Mouse (Mus musculus) ES-Bruce4 (cell line): ENCODE results near the gene Bach1. TPM values are rescaled to one million over a fixed set of nuclear protein-coding genes. Genes with fewer than 3 reads are reported as not detected.

Source experiments
- H3K27ac ChIP-seq: 2 replicates; pipeline ENCODE4 v1.5.1; 2012; ENCODE audit warnings: low read length, inconsistent platforms; ENCODE audit not compliant: insufficient read depth
- H3K27me3 ChIP-seq: 2 replicates; pipeline ENCODE4 v1.6.1; 2012; ENCODE audit warnings: mild to moderate bottlenecking, low read length, inconsistent platforms; ENCODE audit not compliant: control insufficient read depth, poor library complexity, insufficient read depth, severe bottlenecking
- H3K36me3 ChIP-seq: 2 replicates; pipeline ENCODE4 v1.6.1; 2012; ENCODE audit warnings: inconsistent platforms, mild to moderate bottlenecking, low read length, moderate library complexity; ENCODE audit not compliant: control insufficient read depth, poor library complexity, insufficient read depth, severe bottlenecking
- H3K4me1 ChIP-seq: one replicate; pipeline ENCODE4 v1.8.1; 2011; ENCODE audit warnings: low read length; ENCODE audit not compliant: control insufficient read depth, insufficient read depth
- H3K4me3 ChIP-seq: 2 replicates; pipeline ENCODE4 v1.5.1; 2011; ENCODE audit warnings: low read depth, mild to moderate bottlenecking, low read length
- H3K9ac ChIP-seq: 2 replicates; pipeline ENCODE4 v1.6.1; 2012; ENCODE audit warnings: low read depth, mild to moderate bottlenecking, inconsistent platforms; ENCODE audit not compliant: poor library complexity, severe bottlenecking
- H3K9me3 ChIP-seq: replicated peaks from 2 replicates; pipeline ENCODE4 v1.6.1; 2012; ENCODE audit warnings: mild to moderate bottlenecking, low read length, inconsistent platforms; ENCODE audit not compliant: control insufficient read depth, poor library complexity, insufficient read depth, severe bottlenecking
- CTCF ChIP-seq: IDR thresholded peaks from one replicate; pipeline ENCODE4 v1.8.1; 2011; ENCODE audit warnings: low read depth, low read length
- EP300 ChIP-seq: IDR thresholded peaks from 2 replicates; pipeline ENCODE4 v1.6.1; 2011; ENCODE audit warnings: low read depth, low read length; ENCODE audit not compliant: insufficient read depth
- POLR2A ChIP-seq: IDR thresholded peaks from one replicate; pipeline ENCODE4 v1.8.1; 2011; ENCODE audit warnings: low read length; ENCODE audit not compliant: insufficient read depth
- polyA plus RNA-seq: library from polyadenylated mRNA; stranded (reverse); fragments of >200 nt; gene quantifications from 2 replicates; pipeline ENCODE4 v1.2.4, GENCODE M21; 2011; ENCODE audit warnings: low read depth; ENCODE audit not compliant: missing spikeins, insufficient read depth, insufficient read length

Gene Bach1
- polyA plus RNA-seq, 1 experiment = 27.4 TPM

DNA sequence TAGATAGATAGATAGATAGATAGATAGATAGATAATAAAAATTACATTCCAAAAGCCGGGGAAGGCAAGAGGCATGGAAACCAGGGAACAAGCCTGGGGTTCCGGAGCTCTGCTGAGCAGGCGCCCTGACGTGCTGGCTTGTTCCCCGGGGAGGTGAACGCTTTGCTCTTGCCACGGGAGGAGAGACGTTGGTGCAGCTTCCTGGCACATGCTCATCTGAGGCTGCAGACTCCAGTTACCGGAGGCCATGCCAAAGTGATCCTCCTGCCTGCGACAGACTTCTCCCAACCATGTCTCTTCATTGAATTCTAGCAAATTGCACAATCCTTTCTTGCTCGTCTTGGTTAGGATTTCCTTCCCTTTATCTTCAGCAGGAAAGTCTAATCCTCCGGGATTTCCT is 27.4 kb upstream of the Bach1 start:
- Histone ChIP-seq H3K36me3 (no peaks in the 10 kb centered on the region), H3K9me3 (no peaks in the 10 kb centered on the region), H3K27me3 (peaks cover 1% of the 10 kb centered on the region; the same call in 1 of the 2 replicates), H3K4me3 (no peak overlapping the region), H3K4me1 (no peaks in the 10 kb centered on the region), H3K27ac (no peak overlapping the region), H3K9ac (no peak overlapping the region)
- TF ChIP-seq EP300 = no peak
- no peak for TF ChIP-seq CTCF
- TF ChIP-seq POLR2A = no peak

DNA sequence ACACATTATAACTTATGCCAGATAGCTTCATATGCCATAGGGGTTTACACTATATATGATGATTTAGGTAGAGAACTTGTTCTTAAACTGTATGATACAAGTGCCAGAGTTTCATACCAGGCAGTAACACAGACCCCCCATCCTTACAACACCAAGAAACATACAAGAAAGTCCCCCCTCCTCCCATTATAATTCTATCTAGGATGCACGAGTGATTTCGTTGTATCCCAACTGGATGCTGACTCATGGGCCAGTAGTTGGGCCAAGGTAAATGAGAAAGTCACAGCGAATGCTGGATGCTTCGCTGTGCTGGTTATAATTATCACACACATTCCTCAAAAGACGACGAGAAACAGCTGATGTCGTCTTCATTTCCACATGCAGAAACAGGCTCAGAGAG is 25.6 kb upstream of the Bach1 start:
- no peaks in the 10 kb centered on the region for H3K4me1 ChIP-seq
- no peaks in the 10 kb centered on the region for H3K9me3 ChIP-seq
- peaks cover 1% of the 10 kb centered on the region; the same call in 1 of the 2 replicates for H3K27me3 ChIP-seq
- H3K4me3 ChIP-seq = no peak overlapping the region
- no peak overlapping the region for H3K27ac ChIP-seq
- H3K9ac ChIP-seq = no peak overlapping the region
- TF ChIP-seq EP300 = no peak
- TF ChIP-seq POLR2A = no peak
- no peak for TF ChIP-seq CTCF
- no peaks in the 10 kb centered on the region for H3K36me3 ChIP-seq

DNA sequence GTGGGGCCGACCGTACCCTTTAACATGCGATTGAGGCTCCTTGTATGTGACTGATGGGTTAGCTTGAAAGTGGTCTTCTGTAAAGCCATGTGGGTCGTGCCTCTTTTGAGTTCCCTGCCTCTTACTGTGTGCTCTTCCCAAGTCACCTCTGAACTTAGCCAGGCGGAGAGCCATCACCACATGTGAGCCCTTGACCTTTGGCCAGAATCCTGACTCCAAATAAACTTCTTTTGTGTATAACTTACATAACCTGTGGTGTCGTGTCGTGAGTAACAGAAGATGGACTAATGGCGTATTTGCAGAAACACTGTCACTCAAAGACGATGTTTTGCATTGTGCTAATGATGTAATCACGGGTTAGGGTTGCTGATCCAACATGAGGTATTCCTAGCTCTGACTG is 22.6 kb upstream of the Bach1 start:
- H3K27me3 ChIP-seq = no peaks in the 10 kb centered on the region
- TF ChIP-seq POLR2A (no peak), CTCF (no peak), EP300 (no peak)
- no peak overlapping the region for H3K27ac ChIP-seq
- no peaks in the 10 kb centered on the region for H3K36me3 ChIP-seq
- H3K4me1 ChIP-seq = no peaks in the 10 kb centered on the region
- H3K9ac ChIP-seq = no peak overlapping the region
- no peak overlapping the region for H3K4me3 ChIP-seq
- H3K9me3 ChIP-seq = no peaks in the 10 kb centered on the region

DNA sequence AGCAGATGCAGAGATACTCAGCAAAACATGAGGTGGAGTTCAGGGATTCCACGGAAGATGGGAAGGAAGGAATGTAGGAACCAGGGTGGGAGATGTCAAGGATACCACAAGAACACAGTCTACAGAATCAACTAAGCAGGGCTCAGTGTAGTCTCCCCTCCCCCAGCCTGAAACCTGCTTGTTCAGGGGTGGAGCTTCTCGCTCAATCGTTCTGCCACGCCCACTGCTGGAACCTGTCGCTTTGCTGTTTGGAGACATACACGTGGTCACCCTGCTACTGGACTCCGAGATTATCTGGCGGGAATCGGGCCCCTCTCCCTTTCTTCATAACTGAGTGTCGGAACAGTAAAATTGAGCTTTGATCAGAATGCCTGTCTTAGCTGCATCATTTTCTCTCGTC is 20.1 kb upstream of the Bach1 start:
- peaks cover 1% of the 10 kb centered on the region; the same call in 1 of the 2 replicates for H3K27me3 ChIP-seq
- TF ChIP-seq CTCF (no peak), POLR2A (no peak), EP300 (no peak)
- H3K9me3 ChIP-seq = no peaks in the 10 kb centered on the region
- no peak overlapping the region for H3K9ac ChIP-seq
- no peaks in the 10 kb centered on the region for H3K36me3 ChIP-seq
- no peak overlapping the region for H3K4me3 ChIP-seq
- no peaks in the 10 kb centered on the region for H3K4me1 ChIP-seq
- no peak overlapping the region for H3K27ac ChIP-seq

DNA sequence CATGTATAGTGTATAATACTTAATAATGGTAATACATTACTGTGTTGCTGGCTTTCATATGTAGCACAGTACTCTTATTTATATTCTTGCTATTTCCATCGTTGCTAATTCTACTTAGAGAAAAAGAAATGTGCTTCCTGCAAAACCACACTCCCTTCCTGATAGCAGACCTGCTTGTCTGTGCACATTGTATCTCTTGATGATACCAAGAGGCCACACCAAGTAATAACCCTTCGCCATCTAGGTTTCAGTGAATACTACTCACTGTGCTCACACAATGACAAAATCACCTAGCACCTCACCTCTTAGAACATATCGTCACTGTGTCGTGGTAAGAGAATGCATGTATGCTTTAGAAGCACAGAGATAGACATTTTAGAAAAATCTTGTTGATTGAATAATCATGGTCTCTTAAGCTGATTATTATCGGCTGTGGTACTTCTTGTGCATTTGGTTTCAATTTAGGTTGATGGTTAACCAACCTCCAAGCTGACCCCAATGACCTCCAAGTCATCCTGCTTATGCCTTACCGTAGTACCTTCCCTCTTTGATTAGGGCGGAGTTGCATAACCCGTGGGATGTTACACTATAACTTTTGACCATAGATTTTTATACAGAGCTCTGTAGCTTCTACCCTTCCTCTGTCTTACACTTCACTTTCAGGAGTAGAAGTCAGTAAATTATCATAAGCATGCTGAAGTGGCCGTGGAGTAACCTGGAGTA is 17.7 kb upstream of the Bach1 start:
- H3K9me3 ChIP-seq = no peaks in the 10 kb centered on the region
- H3K4me1 ChIP-seq = no peaks in the 10 kb centered on the region
- H3K4me3 ChIP-seq = no peak overlapping the region
- no peak overlapping the region for H3K27ac ChIP-seq
- TF ChIP-seq CTCF (no peak), EP300 (no peak), POLR2A (no peak)
- peaks cover 1% of the 10 kb centered on the region; the same call in 1 of the 2 replicates for H3K27me3 ChIP-seq
- H3K9ac ChIP-seq = no peak overlapping the region
- no peaks in the 10 kb centered on the region for H3K36me3 ChIP-seq

DNA sequence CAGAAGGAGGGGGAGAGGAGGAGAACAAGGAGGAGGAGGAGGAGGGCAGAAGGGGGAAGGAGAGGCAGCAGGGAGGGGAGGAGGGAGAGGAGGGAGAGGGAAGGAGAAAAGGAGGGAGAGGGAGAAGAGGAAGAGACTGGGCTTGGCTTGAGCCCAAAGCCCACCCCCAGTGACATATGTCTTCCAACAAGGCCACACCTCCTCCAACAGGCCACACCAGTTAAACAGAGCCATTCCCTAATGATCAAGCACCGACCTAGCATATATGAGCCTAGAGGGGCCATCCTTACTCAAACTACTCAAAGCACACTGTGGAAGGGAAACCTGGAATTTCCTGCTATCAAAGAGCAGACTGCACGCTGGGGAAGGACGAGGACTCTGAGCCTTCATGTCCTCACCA is 16.9 kb upstream of the Bach1 start:
- Histone ChIP-seq H3K36me3 (no peaks in the 10 kb centered on the region), H3K27me3 (peaks cover 1% of the 10 kb centered on the region; the same call in 1 of the 2 replicates), H3K4me3 (no peak overlapping the region), H3K9ac (no peak overlapping the region), H3K9me3 (no peaks in the 10 kb centered on the region), H3K4me1 (no peaks in the 10 kb centered on the region), H3K27ac (no peak overlapping the region)
- no peak for TF ChIP-seq CTCF
- TF ChIP-seq EP300 = no peak
- no peak for TF ChIP-seq POLR2A
